Comparison of ENCODE assay signal across 9 mouse cellular contexts in the genomic region with DNA sequence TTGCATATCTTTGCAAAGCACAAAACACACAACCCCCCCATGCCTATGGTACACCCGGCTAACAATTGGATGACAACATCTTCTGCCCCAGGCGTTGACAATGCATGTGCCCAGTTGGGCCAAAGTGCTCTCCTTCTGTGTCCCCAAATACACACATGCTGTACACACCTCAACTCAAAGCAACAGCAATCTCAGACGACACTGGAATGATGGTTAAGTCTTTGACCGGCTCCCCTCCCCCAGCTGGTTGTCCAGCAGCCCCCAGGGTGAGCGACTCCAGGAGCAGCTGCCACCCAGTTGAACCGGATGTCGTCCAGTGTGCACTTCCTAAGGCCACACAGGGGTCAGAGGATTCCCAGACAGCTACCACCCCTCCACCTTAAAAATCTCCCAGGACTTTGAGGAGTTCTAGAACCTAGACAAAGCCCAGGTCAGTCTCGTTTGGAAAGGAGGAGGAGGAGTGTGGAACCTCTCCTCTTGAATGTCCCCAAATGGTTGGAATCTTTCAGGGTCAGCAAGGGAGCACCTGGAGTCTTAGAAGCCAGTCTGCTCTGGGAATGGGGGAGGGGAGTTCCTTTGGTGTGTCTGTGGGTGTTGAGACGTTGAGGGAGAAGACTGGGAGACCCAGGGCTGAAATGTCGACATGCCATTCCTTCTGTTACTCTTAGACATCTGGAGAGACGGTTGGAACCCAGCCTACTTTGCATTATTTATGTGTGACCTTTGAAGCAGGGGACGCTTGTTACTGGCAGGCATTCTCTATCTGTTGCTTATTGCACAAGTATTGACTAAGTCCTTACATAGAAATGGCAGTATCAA. TPM values are rescaled to one million over a fixed set of nuclear protein-coding genes. Genes with fewer than 3 reads are reported as not detected.
A peak's percentile ranks its signal among the peaks of the same experiment; 100 is the strongest.
DNase-seq lines count a peak whose midpoint lies in the region; ATAC-seq lines count a peak whose summit lies in the region.
"Had no signal": no experiment of that assay in that cellular context is flagged by ENCODE, and none has a peak within 500 bp of the region (broad histone marks: within the 10 kb centered on the region; RNA-seq: fewer than 3 reads in every experiment).

No protein-coding gene starts in this region.

- H3K9ac ChIP-seq in forebrain, embryonic 13.5 days: no peak overlapping the region
- no peak overlapping the region for H3K9ac ChIP-seq in neural tube, embryonic 13.5 days

- 34% methylated on average over 12 of the region's 12 CpGs for WGBS in forebrain, embryonic 13.5 days
- WGBS in neural tube, embryonic 13.5 days: 14% methylated on average over 12 of the region's 12 CpGs

- no peak overlapping the region for H3K4me2 ChIP-seq in forebrain, embryonic 13.5 days
- H3K4me2 ChIP-seq in neural tube, embryonic 13.5 days: no peak overlapping the region

- no peaks in the 10 kb centered on the region for H3K36me3 ChIP-seq in forebrain, embryonic 13.5 days (ENCODE audit: poor library complexity, severe bottlenecking)
- H3K36me3 ChIP-seq in neural tube, embryonic 13.5 days: no peaks in the 10 kb centered on the region

- peak; percentile 46 for DNase-seq in left cerebral cortex, postnatal 4 days
- no peak for DNase-seq in left cerebral cortex, postnatal 14 days (ENCODE audit: low spot score in 2 of 2)
- peak; percentile 31 to 57 for DNase-seq in cerebellum, postnatal 10 days
- DNase-seq in kidney, postnatal 25 days: peak; percentile 43 to 72
- no peak for DNase-seq in layer of hippocampus, postnatal 25 days (ENCODE audit: extremely low spot score in 1 of 2, low spot score in 1 of 2)

- intact Hi-C loops in left cerebral cortex, postnatal 4 days (cut with DNase I): loop anchor here (5.0 kb wide), 2 partner anchors 48 to 83 kb away; no protein-coding TSS in a partner anchor
- intact Hi-C loops in left cerebral cortex, postnatal 14 days (cut with DNase I): loop anchor here (1.0 kb wide), 1 partner anchor 49 kb away; no protein-coding TSS in a partner anchor

- no peaks in the 10 kb centered on the region for H3K27me3 ChIP-seq in forebrain, embryonic 13.5 days
- no peaks in the 10 kb centered on the region for H3K27me3 ChIP-seq in neural tube, embryonic 13.5 days

- peak overlapping the region; percentile 99 for H3K27ac ChIP-seq in forebrain, embryonic 13.5 days
- H3K27ac ChIP-seq in neural tube, embryonic 13.5 days (replicated peaks): peak overlapping the region; percentile 96

- no peak; the same call in 1 of the 2 replicates for ATAC-seq in forebrain, embryonic 13.5 days
- no peak; the same call in 1 of the 2 replicates for ATAC-seq in neural tube, embryonic 13.5 days (ENCODE audit: low read depth)
- no peak for ATAC-seq in activated CD4-positive, CD25-positive, alpha-beta regulatory T cell, adult 4 months

- H3K4me3 ChIP-seq in forebrain, embryonic 13.5 days: no peak overlapping the region
- H3K4me3 ChIP-seq in neural tube, embryonic 13.5 days: no peak overlapping the region

- H3K9me3 ChIP-seq in forebrain, embryonic 13.5 days (replicated peaks): no peaks in the 10 kb centered on the region
- no peaks in the 10 kb centered on the region for H3K9me3 ChIP-seq in neural tube, embryonic 13.5 days

- peaks cover 33% of the 10 kb centered on the region for H3K4me1 ChIP-seq in forebrain, embryonic 13.5 days
- peaks cover 38% of the 10 kb centered on the region for H3K4me1 ChIP-seq in neural tube, embryonic 13.5 days (replicated peaks)

RNA-seq across cellular contexts. Expression of a gene that starts 36.8 kb away (rescaled TPM):
- total RNA-seq in left cerebral cortex, postnatal 4 days (2021): 100 to 1,000 TPM; 142 TPM
- 100 to 1,000 TPM; 118 to 122 TPM for total RNA-seq in left cerebral cortex, postnatal 14 days (2021)
- polyA plus RNA-seq in forebrain, embryonic 13.5 days (2015; fragmentation: Nextera tagmentation; extraction: Ambion mirVana): 47.3 and 56.6 TPM in 2 replicates
- polyA plus RNA-seq in neural tube, embryonic 13.5 days (2015; fragmentation: Nextera tagmentation; extraction: Ambion mirVana): 37.8 and 55.4 TPM in 2 replicates
- total RNA-seq in layer of hippocampus, postnatal 25 days (2021): 100 to 1,000 TPM; 105 to 131 TPM
- 10 to 100 TPM; 72.8 to 79.5 TPM for polyA plus RNA-seq in activated CD4-positive, CD25-positive, alpha-beta regulatory T cell, adult 4 months (2017; shearing (Covaris generic))

RNA-seq across cellular contexts. Expression of a gene that starts 53.8 kb away (rescaled TPM):
- total RNA-seq in left cerebral cortex, postnatal 4 days (2021): not detected
- total RNA-seq in left cerebral cortex, postnatal 14 days (2021): not detected
- polyA plus RNA-seq in forebrain, embryonic 13.5 days (2015; fragmentation: Nextera tagmentation; extraction: Ambion mirVana): not detected in 2 replicates
- polyA plus RNA-seq in neural tube, embryonic 13.5 days (2015; fragmentation: Nextera tagmentation; extraction: Ambion mirVana): not detected in 2 replicates
- total RNA-seq in layer of hippocampus, postnatal 25 days (2021): not detected
- 1 to 10 TPM in 1 of 2 experiments, under 1 TPM in 1; 0.82 to 1.1 TPM for polyA plus RNA-seq in activated CD4-positive, CD25-positive, alpha-beta regulatory T cell, adult 4 months (2017; shearing (Covaris generic))
- total RNA-seq: common myeloid progenitor, adult 5-6 weeks had no signal

Comparison
In these comparisons a context has a peak if more than half of its experiments do, and no peak if none do; other contexts are left out.
1. DNase-seq: peak in left cerebral cortex, postnatal 4 days (single experiment), cerebellum, postnatal 10 days (2 of 2) and kidney, postnatal 25 days (2 of 2); none in left cerebral cortex, postnatal 14 days (0 of 2) and layer of hippocampus, postnatal 25 days (0 of 2).